Mouse (Mus musculus) spleen, adult 2 months (tissue): ENCODE measurements around the gene Olfr1448.

Experiments
- CTCF ChIP-seq: fragments of 200-500 bp; IDR thresholded peaks from 2 replicates; pipeline ENCODE4 v1.5.1; 2011; ENCODE audit warnings: mild to moderate bottlenecking, inconsistent platforms; ENCODE audit not compliant: insufficient read depth, insufficient read length, insufficient replicate concordance; ENCODE audit errors: extremely low read depth
- POLR2A ChIP-seq: fragments of 200-500 bp; IDR thresholded peaks from 2 replicates; pipeline ENCODE4 v1.6.1; 2011; ENCODE audit warnings: low read depth, low read length, inconsistent platforms

- no peak for TF ChIP-seq CTCF
- no peak for TF ChIP-seq POLR2A
Measured at GRCm38 (mm10) chr19:12903643-12904042, 20.6 kb downstream of the Olfr1448 start, which contains the start of gene Olfr1447.
